Mouse (Mus musculus): ENCODE results near the gene Rpn1. TPM values are rescaled to one million over a fixed set of nuclear protein-coding genes. Genes with fewer than 3 reads are reported as not detected.

The Rpn1 gene
- total and polyA plus RNA-seq, 3 experiments: 67.7 to 114 (median 107) TPM

DNA sequence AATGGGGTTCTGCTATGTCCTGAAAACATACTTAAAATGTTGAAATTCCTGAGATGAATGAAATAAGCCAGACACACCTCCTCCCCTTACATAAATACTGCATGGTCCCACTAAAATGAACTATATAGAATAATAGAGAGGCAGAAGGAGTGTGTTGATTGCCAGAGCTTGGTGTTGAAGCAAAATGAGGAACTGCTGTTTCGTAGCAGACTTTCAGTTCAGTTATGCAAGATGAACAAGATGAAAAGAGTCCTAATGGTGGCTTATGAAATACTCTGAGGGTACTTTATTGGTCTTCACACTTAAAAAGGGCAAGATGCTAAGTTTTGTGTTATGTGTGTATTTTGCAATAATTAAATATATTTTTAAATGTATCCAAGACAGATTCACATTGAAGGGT is 15.5 kb upstream of the Rpn1 start:
- Histone ChIP-seq H3K27ac (no peak overlapping the region), H3K36me3 (ENCODE audit: control insufficient read depth, insufficient read depth, low read length) (no peaks in the 10 kb centered on the region), H3K9ac (ENCODE audit: low read depth, low read length) (no peak overlapping the region), H3K27me3 (ENCODE audit: control insufficient read depth, insufficient read depth, low read length) (no peaks in the 10 kb centered on the region), H3K79me2 (replicated peaks; ENCODE audit: control insufficient read depth, insufficient read depth, low read length) (no peaks in the 10 kb centered on the region), H3K4me3 (no peak overlapping the region), H3K4me1 (ENCODE audit: control insufficient read depth, insufficient read depth, low read length) (peaks cover 9% of the 10 kb centered on the region)
- 93% methylated on average over 1 of the region's 1 CpGs for WGBS
- no peak for DNase-seq
- intact Hi-C loops (cut with DNase I): no loop called here
- TF ChIP-seq POLR2A (IDR thresholded peaks at IDR 0.05; ENCODE audit: insufficient read depth, low read depth, low read length): no peak
- TF ChIP-seq EP300 (IDR thresholded peaks at IDR 0.05; ENCODE audit: insufficient read depth, low read depth, low read length): no peak
- TF ChIP-seq CTCF (IDR thresholded peaks at IDR 0.05): no peak

DNA sequence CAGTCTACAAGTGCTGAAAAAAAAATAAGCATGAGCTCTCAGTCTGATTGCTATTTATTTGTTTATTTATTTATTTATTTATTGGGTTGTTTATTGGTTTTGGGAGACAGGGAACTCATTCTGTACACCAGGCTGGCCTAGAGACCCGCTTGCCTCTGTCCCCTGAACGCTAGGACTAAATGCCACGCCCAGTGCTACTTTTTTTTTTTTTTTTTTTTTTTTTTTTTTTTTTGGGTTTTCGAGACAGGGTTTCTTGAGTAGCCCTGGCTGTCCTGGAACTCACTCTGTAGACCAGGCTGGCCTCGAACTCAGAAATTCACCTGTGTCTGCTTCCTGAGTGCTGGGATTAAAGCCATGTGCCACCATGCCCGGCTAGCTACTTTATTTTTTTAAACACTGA is 13.8 kb upstream of the Rpn1 start:
- intact Hi-C loops (cut with DNase I): no loop called here
- WGBS: 66% methylated on average over 6 of the region's 6 CpGs
- Histone ChIP-seq H3K79me2 (replicated peaks; ENCODE audit: control insufficient read depth, insufficient read depth, low read length) (no peaks in the 10 kb centered on the region), H3K9ac (ENCODE audit: low read depth, low read length) (no peak overlapping the region), H3K27ac (peak overlapping the region; percentile 68), H3K4me1 (ENCODE audit: control insufficient read depth, insufficient read depth, low read length) (peaks cover 2% of the 10 kb centered on the region), H3K4me3 (no peak overlapping the region), H3K27me3 (ENCODE audit: control insufficient read depth, insufficient read depth, low read length) (no peaks in the 10 kb centered on the region), H3K36me3 (ENCODE audit: control insufficient read depth, insufficient read depth, low read length) (no peaks in the 10 kb centered on the region)
- TF ChIP-seq POLR2A (IDR thresholded peaks at IDR 0.05; ENCODE audit: insufficient read depth, low read depth, low read length) (no peak), EP300 (IDR thresholded peaks at IDR 0.05; ENCODE audit: insufficient read depth, low read depth, low read length) (no peak), CTCF (IDR thresholded peaks at IDR 0.05) (no peak)
- no peak for DNase-seq

DNA sequence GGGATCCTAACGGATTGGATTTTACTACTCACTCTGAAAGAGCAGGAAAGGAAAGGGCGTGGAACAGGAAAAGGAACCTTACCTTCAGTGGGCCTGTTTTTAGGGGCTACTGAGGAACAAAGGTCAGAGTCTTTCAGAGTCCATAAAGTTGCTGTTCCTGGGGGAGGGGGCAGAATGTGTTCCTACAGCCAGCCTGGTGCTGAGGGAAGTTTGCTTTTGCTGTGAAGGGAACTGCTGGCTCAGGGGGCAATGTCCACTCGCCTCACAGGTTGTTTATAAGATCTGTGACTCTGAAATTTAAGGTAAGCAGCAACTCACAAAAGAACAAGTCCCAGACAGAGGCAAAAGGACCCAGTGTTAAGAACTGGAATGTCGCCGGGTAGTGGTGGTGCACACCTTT is 13.1 kb upstream of the Rpn1 start:
- no peaks in the 10 kb centered on the region for H3K4me1 ChIP-seq (ENCODE audit: control insufficient read depth, insufficient read depth, low read length)
- no peaks in the 10 kb centered on the region for H3K36me3 ChIP-seq (ENCODE audit: control insufficient read depth, insufficient read depth, low read length)
- WGBS: 70% methylated on average over 5 of the region's 5 CpGs
- H3K27ac ChIP-seq: peak overlapping the region; percentile 68
- H3K27me3 ChIP-seq (ENCODE audit: control insufficient read depth, insufficient read depth, low read length): no peaks in the 10 kb centered on the region
- TF ChIP-seq EP300 (IDR thresholded peaks at IDR 0.05; ENCODE audit: insufficient read depth, low read depth, low read length): no peak
- TF ChIP-seq CTCF (IDR thresholded peaks at IDR 0.05): no peak
- TF ChIP-seq POLR2A (IDR thresholded peaks at IDR 0.05; ENCODE audit: insufficient read depth, low read depth, low read length): no peak
- DNase-seq: no peak
- intact Hi-C loops (cut with DNase I): no loop called here
- no peak overlapping the region for H3K9ac ChIP-seq (ENCODE audit: low read depth, low read length)
- H3K79me2 ChIP-seq (replicated peaks; ENCODE audit: control insufficient read depth, insufficient read depth, low read length): no peaks in the 10 kb centered on the region
- no peak overlapping the region for H3K4me3 ChIP-seq

DNA sequence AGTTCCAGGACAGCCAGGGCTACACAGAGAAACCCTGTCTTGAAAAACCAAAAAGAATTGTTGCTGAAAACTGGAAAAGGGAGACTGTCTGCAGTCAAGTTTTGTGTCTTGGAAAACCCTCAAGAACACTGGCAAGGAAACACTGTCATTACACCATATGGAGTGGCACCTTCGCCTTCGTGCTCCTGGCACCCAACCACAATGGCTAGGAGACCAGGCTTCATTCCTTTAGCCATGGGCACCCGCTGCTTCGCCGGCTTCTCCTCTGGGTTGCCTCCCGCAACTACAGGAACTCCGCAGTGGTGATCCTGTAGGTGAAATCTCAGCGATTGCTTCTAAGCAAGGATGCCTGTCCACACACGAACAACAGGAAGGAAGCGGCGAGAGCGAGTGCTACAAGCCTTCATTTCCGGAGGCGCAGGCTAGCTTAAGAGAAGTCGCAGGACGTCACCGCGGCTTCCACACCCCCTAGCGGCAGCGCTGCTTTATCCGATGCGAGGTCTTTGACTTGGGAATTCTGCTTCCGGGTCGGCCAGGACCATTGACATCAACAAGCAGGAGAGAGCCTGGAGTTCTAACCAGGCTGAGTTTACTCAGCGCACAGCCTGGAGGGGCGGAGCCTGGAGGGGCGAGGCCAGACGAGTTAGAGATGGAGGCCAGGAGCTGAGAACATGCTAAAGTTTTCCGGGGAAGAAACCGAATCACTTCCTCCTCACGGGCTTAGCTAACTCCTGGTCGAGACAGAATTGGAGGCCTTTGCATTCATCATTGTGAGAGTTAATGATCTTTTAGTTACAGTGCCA is 9.3 kb upstream of the Rpn1 start:
- Histone ChIP-seq H3K79me2 (replicated peaks; ENCODE audit: control insufficient read depth, insufficient read depth, low read length) (no peaks in the 10 kb centered on the region), H3K27me3 (ENCODE audit: control insufficient read depth, insufficient read depth, low read length) (no peaks in the 10 kb centered on the region), H3K4me1 (ENCODE audit: control insufficient read depth, insufficient read depth, low read length) (no peaks in the 10 kb centered on the region), H3K36me3 (ENCODE audit: control insufficient read depth, insufficient read depth, low read length) (no peaks in the 10 kb centered on the region), H3K9ac (ENCODE audit: low read depth, low read length) (peak overlapping the region; percentile 35), H3K4me3 (peak overlapping the region; percentile 55), H3K27ac (peak overlapping the region; percentile 92)
- intact Hi-C loops (cut with DNase I): loop anchor here (1.0 to 2.0 kb wide), 2 partner anchors 30 to 64 kb away; partner anchors contain the start of gene Rab7
- peak; percentile 97 for TF ChIP-seq CTCF (IDR thresholded peaks at IDR 0.05)
- TF ChIP-seq POLR2A (IDR thresholded peaks at IDR 0.05; ENCODE audit: insufficient read depth, low read depth, low read length): peak; percentile 74
- TF ChIP-seq EP300 (IDR thresholded peaks at IDR 0.05; ENCODE audit: insufficient read depth, low read depth, low read length): peak; percentile 95
- DNase-seq: peak; percentile 93 to 96
- WGBS: 3% methylated on average over 32 of the region's 32 CpGs

DNA sequence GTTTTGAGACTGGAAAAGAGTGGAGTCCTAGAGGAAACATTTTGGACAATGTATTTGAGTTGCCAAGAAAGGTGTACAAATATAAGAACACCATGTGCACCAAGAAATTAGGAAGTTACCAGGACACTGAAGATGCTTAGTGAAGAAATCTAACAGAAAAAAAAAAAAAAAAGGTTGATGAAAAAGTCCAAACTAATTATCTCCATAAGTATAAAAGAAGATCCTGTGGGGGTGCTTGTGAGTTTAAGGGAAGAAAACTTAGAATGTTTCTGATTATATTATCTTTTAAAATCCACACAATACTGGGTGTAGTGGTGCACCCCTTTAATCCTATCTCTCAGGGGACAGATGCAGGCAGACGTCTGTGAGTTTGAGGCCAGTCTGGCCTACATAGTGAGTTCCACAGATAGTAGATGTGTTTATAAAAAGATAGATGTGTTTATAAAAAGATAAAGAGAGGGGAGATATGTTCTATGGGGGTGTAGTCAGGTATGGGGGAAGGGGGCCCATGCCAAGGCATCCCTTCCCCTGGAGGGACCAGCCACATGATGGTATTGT is 8.2 kb upstream of the Rpn1 start:
- TF ChIP-seq POLR2A (IDR thresholded peaks at IDR 0.05; ENCODE audit: insufficient read depth, low read depth, low read length) (no peak), CTCF (IDR thresholded peaks at IDR 0.05) (no peak), EP300 (IDR thresholded peaks at IDR 0.05; ENCODE audit: insufficient read depth, low read depth, low read length) (no peak)
- Histone ChIP-seq H3K4me1 (ENCODE audit: control insufficient read depth, insufficient read depth, low read length) (no peaks in the 10 kb centered on the region), H3K27ac (no peak overlapping the region)

DNA sequence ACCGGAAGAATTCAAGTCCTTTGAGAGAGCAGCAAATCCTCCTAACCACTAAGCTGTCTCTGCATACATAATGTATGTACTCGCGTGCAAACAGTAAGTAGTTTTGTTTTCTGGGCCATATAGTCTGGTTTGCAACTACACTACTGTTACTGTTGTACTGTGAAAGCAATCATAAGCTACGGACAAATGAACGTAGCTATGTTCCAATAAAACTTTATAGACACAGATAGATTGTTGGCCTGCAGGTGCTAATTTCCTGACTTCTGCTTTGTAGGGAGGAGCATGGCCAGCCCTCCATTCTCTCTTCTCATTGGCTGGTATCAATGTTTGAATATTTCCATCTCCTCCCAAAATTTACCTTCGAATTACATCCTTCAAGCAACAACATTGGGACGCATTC is 1.2 kb upstream of the Rpn1 start:
- intact Hi-C loops (cut with DNase I): no loop called here
- Histone ChIP-seq H3K27ac (no peak overlapping the region), H3K9ac (ENCODE audit: low read depth, low read length) (no peak overlapping the region), H3K36me3 (ENCODE audit: control insufficient read depth, insufficient read depth, low read length) (0 out of 2 replicates have a peak, but pooled peaks cover 2% of the 10 kb centered on the region), H3K27me3 (ENCODE audit: control insufficient read depth, insufficient read depth, low read length) (peaks cover 3% of the 10 kb centered on the region; the same call in 1 of the 2 replicates), H3K4me1 (ENCODE audit: control insufficient read depth, insufficient read depth, low read length) (peaks cover 6% of the 10 kb centered on the region), H3K4me3 (no peak overlapping the region), H3K79me2 (replicated peaks; ENCODE audit: control insufficient read depth, insufficient read depth, low read length) (peaks cover 10% of the 10 kb centered on the region)
- 85% methylated on average over 7 of the region's 7 CpGs for WGBS
- TF ChIP-seq EP300 (IDR thresholded peaks at IDR 0.05; ENCODE audit: insufficient read depth, low read depth, low read length): no peak
- TF ChIP-seq POLR2A (IDR thresholded peaks at IDR 0.05; ENCODE audit: insufficient read depth, low read depth, low read length): no peak
- TF ChIP-seq CTCF (IDR thresholded peaks at IDR 0.05): no peak
- DNase-seq: no peak

More for the DNA sequence above, 8.2 kb upstream of the Rpn1 start:
- WGBS: 74% methylated on average over 1 of the region's 1 CpGs
- H3K36me3 ChIP-seq (ENCODE audit: control insufficient read depth, insufficient read depth, low read length): no peaks in the 10 kb centered on the region
- H3K27me3 ChIP-seq (ENCODE audit: control insufficient read depth, insufficient read depth, low read length): no peaks in the 10 kb centered on the region
- H3K4me3 ChIP-seq: no peak overlapping the region
- H3K79me2 ChIP-seq (replicated peaks; ENCODE audit: control insufficient read depth, insufficient read depth, low read length): no peaks in the 10 kb centered on the region
- no peak for DNase-seq
- intact Hi-C loops (cut with DNase I): loop anchor here (1.0 to 2.0 kb wide), 2 partner anchors 31 to 65 kb away; partner anchors contain the start of gene Rab7
- H3K9ac ChIP-seq (ENCODE audit: low read depth, low read length): no peak overlapping the region

Measured in heart, adult 2 months (tissue).